Mouse (Mus musculus) lung, adult 2 months (tissue): ENCODE results near the gene Gm7030.
"Not testable (repeated sequence)": the region's sequence is repeated elsewhere in the genome, so short reads cannot be mapped to it uniquely, and the experiment has no call there.

Source experiments
- CTCF ChIP-seq: fragments of 200-500 bp; IDR thresholded peaks from 2 replicates; pipeline ENCODE4 v1.5.1; 2011; ENCODE audit warnings: mild to moderate bottlenecking, low read length, control low read depth; ENCODE audit not compliant: insufficient read depth
- POLR2A ChIP-seq: fragments of 200-500 bp; IDR thresholded peaks from 2 replicates; pipeline ENCODE4 v1.6.1; 2011; ENCODE audit warnings: low read depth, mild to moderate bottlenecking, control low read depth, low read length, borderline replicate concordance; ENCODE audit errors: extremely low read depth

DNA sequence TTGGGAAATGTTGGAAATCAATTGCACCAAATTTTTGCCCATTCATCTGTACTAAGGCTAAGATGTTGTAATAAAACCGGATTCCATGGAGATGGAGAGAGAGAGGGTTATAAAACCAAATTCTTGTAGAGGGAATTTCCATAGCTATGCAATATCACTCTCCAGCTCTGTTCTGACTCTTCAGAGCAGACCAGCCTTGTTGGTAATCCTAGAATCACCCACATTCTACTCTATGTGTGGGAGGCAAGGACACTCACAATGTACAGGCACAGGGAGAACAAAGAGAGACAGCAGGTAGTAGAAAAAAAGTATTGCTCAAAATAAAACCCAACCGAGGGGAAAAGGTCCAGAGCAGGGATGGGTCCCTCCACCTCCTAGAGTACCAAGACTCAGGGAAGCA is 46.9 kb upstream of the Gm7030 start:
- TF ChIP-seq POLR2A, CTCF: not testable (repeated sequence)
